Mouse (Mus musculus) liver, postnatal 0 days (tissue): ENCODE measurements around the gene Smim14. TPM values are rescaled to one million over a fixed set of nuclear protein-coding genes. Genes with fewer than 3 reads are reported as not detected.

ENCODE experiments used
- ATAC-seq: fragments of 200-750 bp; cut with Nextera tagmentation; 2 replicates; pipeline ENCODE4 v1.8.0; 2017; ENCODE audit warnings: mild to moderate bottlenecking, moderate library complexity
- DNase-seq: peaks from one replicate; pipeline ENCODE4 v3.0.0-alpha.2; 2016
- H3K27ac ChIP-seq: fragments of 300-500 bp; sonication (generic); 2 replicates; pipeline ENCODE4 v1.5.1; 2014; ENCODE audit warnings: antibody characterized with exemption, moderate library complexity, mild to moderate bottlenecking, low read depth
- H3K27me3 ChIP-seq: fragments of 300-500 bp; sonication (generic); 2 replicates; pipeline ENCODE4 v1.6.1; 2014; ENCODE audit warnings: low read length, control low read depth, mixed read lengths; ENCODE audit not compliant: insufficient read depth
- H3K36me3 ChIP-seq: fragments of 300-500 bp; sonication (generic); replicated peaks from 2 replicates; pipeline ENCODE4 v1.6.1; 2014; ENCODE audit warnings: mild to moderate bottlenecking, control low read depth, low read length, moderate library complexity, mixed read lengths; ENCODE audit not compliant: insufficient read depth
- H3K4me1 ChIP-seq: fragments of 300-500 bp; sonication (generic); 2 replicates; pipeline ENCODE4 v1.6.1; 2014; ENCODE audit warnings: antibody characterized with exemption, mild to moderate bottlenecking, control low read depth; ENCODE audit not compliant: insufficient read depth
- H3K4me2 ChIP-seq: fragments of 300-500 bp; sonication (generic); 2 replicates; pipeline ENCODE4 v1.6.1; 2014; ENCODE audit warnings: low read depth, mild to moderate bottlenecking, low read length, moderate library complexity, mixed read lengths
- H3K4me3 ChIP-seq: fragments of 300-500 bp; sonication (generic); 2 replicates; pipeline ENCODE4 v1.5.1; 2014; ENCODE audit warnings: low read depth, low read length
- H3K9ac ChIP-seq: fragments of 300-500 bp; sonication (generic); replicated peaks from 2 replicates; pipeline ENCODE4 v1.6.1; 2014; ENCODE audit warnings: mild to moderate bottlenecking, moderate library complexity
- H3K9me3 ChIP-seq: fragments of 300-500 bp; sonication (generic); 2 replicates; pipeline ENCODE4 v1.6.1; 2016; ENCODE audit warnings: mild to moderate bottlenecking, control low read depth, low read length, mixed read lengths
- CTCF ChIP-seq: sonication (generic); IDR thresholded peaks from 2 replicates; pipeline ENCODE4 v1.5.1; 2016; ENCODE audit warnings: antibody characterized with exemption, low read depth
- EP300 ChIP-seq: IDR thresholded peaks from 2 replicates; pipeline ENCODE4 v1.6.1; 2016; ENCODE audit warnings: antibody characterized with exemption, low read depth, mild to moderate bottlenecking
- WGBS: fragments of 180-500 bp; shearing (Covaris S2); extraction: QIAGEN DNeasy Blood & Tissue Kit; methylation state at CpG from one replicate; pipeline ENCODE4 v1.1.7; 2014; ENCODE audit not compliant: insufficient replicate concordance; 5-methylcytosine and 5-hydroxymethylcytosine counted together
- polyA plus RNA-seq: library from polyadenylated mRNA; unstranded; fragments of >200 nt; fragmentation: Nextera tagmentation; extraction: Ambion mirVana; gene quantifications from 2 replicates; pipeline ENCODE4 v1.2.1, GENCODE M21; 2015

The Smim14 gene
- polyA plus RNA-seq, 1 experiment from 2014 or later, result 91.0 TPM

DNA sequence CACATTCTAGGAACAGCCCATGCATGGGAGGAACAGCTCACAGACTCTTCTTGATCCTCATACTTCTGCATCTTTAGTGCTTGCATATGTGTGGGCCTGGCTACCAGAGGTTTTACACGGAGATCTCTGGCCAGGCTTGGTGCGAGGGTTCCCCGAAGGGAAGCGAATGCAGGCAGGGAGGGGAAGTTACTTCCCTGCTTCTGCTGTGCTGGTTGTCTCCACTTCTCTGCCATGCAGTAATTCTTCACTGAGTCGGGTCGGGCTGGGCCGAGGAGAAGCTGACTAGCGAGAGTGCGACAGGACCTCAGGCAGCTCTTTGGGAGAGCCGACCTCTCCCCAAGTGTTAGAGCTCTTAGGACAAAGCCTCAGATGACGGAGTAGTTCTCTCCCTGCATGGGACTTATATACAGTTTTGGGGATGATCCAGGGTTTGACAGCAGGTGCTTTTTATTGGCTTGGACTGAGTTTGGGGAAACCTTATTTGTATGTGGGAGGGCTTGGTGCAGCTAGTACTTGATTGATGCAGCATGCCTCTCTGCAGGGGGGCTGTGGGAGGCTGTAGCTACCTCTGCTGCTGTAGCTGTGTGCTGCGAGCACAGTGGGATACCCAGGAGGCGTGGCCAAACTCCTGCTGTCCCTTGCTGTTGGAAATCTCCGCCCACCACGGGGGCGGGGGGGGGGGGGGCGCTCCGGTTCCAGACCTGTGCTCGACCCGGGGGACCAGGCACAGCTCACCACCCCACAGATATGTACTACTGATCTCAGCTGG is 24.3 kb upstream of the Smim14 start:
- peak; percentile 8; the same call in 1 of the 2 replicates for ATAC-seq
- TF ChIP-seq CTCF (no peak), EP300 (no peak)
- H3K27ac ChIP-seq, result no peak overlapping the region
- no peak overlapping the region for H3K4me2 ChIP-seq
- 0 out of 2 replicates have a peak, but pooled peaks cover 5% of the 10 kb centered on the region for H3K4me1 ChIP-seq
- DNase-seq, result peak; percentile 17
- no peak overlapping the region for H3K9ac ChIP-seq
- WGBS, result 61% methylated on average over 17 of the region's 20 CpGs
- H3K4me3 ChIP-seq, result no peak overlapping the region
- no peaks in the 10 kb centered on the region for H3K36me3 ChIP-seq
- H3K27me3 ChIP-seq, result no peaks in the 10 kb centered on the region
- H3K9me3 ChIP-seq, result no peaks in the 10 kb centered on the region

DNA sequence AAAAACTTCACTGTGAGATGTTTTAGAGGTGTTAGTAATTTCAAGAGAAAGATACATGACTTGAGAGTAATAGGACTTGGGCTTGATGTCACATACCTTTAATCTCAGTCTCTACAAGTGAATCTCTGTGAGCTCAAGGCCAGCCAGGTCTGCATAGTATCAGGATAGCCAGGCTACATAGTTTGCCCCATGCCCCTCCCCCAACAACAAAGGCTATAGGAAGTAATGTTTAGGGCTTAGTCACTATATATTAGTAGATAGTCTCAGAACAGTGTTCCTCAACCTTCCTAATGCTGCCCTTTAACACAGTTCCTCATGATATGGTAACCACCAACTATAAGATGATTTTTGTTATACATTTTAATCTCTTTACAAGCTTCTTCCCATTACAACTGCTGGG is 20.1 kb upstream of the Smim14 start:
- Histone ChIP-seq H3K27me3 (no peaks in the 10 kb centered on the region), H3K4me1 (0 out of 2 replicates have a peak, but pooled peaks cover 7% of the 10 kb centered on the region), H3K36me3 (no peaks in the 10 kb centered on the region), H3K9me3 (no peaks in the 10 kb centered on the region), H3K27ac (no peak overlapping the region), H3K9ac (no peak overlapping the region), H3K4me2 (no peak overlapping the region), H3K4me3 (no peak overlapping the region)
- DNase-seq, result no peak
- TF ChIP-seq EP300, result no peak
- TF ChIP-seq CTCF, result no peak
- no peak for ATAC-seq

DNA sequence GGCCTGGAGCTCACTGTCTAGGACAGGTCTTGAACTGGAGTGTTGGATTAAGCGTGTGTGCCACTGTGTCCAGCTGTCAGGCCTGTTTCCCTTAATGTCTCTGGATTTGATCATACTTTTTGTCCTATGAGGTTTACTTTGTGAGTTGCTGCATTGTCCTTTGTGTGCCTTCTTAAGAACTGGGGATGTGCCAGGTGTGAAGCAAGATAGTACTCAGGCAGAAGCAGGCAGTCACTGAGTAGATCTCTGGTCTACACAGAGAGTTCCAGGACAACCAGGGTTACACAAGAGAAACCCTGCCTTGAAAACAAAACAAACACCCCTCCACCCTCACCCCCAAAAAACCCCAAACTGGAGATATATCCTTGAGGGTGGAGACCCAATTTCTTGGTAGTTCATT is 12.7 kb upstream of the Smim14 start:
- Histone ChIP-seq H3K27me3 (no peaks in the 10 kb centered on the region), H3K36me3 (0 out of 2 replicates have a peak, but pooled peaks cover 3% of the 10 kb centered on the region), H3K27ac (0 out of 2 replicates have a peak overlapping the region, but pooled peaks have one; percentile 22), H3K9me3 (no peaks in the 10 kb centered on the region), H3K4me3 (no peak overlapping the region), H3K9ac (no peak overlapping the region), H3K4me2 (no peak overlapping the region), H3K4me1 (no peaks in the 10 kb centered on the region; the same call in 1 of the 2 replicates)
- DNase-seq (no peak), ATAC-seq (peak; percentile 59; the same call in 1 of the 2 replicates)
- no peak for TF ChIP-seq CTCF
- TF ChIP-seq EP300, result no peak
- 88% methylated on average over 1 of the region's 1 CpGs for WGBS

DNA sequence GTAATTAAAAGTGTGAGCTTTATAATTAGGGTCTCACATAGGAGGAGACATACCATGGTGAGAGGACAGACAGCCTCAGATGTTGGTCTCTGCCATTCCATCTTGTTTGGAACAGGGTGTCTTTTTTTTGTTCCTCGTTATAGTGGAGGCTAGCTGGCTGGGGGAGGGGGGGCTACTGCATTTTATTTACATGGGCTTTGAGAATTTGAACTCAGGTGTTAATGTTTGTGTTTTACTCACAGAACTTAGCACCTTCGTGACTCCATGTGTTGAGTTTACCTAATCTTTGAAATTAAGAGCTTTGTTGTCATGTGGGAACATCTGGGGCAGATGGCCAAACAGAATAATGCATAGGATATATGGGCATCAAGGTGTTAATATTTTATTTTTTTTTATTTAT is 7.6 kb upstream of the Smim14 start:
- H3K4me1 ChIP-seq, result peaks cover 2% of the 10 kb centered on the region; the same call in 1 of the 2 replicates
- H3K9ac ChIP-seq, result no peak overlapping the region
- no peak for ATAC-seq
- DNase-seq, result no peak
- H3K9me3 ChIP-seq, result no peaks in the 10 kb centered on the region
- TF ChIP-seq CTCF (no peak), EP300 (no peak)
- no peaks in the 10 kb centered on the region for H3K27me3 ChIP-seq
- H3K4me3 ChIP-seq, result no peak overlapping the region
- no peak overlapping the region for H3K27ac ChIP-seq
- H3K36me3 ChIP-seq, result 0 out of 2 replicates have a peak, but pooled peaks cover 3% of the 10 kb centered on the region
- no peak overlapping the region for H3K4me2 ChIP-seq
- 79% methylated on average over 2 of the region's 2 CpGs for WGBS

DNA sequence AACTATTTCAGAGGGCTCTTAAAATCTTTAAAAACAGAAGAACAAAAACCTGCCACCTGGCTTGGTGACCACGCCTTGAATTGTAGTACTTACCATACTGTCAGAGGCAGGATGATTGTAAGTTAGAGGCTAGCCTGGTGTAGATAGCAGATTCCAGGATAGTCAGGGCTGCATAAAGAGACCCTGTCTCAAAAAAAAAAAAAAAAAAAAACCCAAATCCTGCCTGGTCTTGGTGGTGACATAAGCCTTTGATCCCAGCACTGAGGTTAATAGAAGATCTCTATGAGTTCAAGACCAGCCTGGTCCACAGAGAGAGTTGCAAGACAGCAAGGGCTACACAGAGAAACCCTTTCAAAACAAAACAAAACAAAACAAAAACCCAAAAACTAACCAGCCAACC is 6.5 kb upstream of the Smim14 start:
- no peak overlapping the region for H3K27ac ChIP-seq
- ATAC-seq (no peak), DNase-seq (no peak)
- 0 out of 2 replicates have a peak, but pooled peaks cover 5% of the 10 kb centered on the region for H3K4me1 ChIP-seq
- H3K27me3 ChIP-seq, result no peaks in the 10 kb centered on the region
- 0 out of 2 replicates have a peak, but pooled peaks cover 3% of the 10 kb centered on the region for H3K36me3 ChIP-seq
- no peaks in the 10 kb centered on the region for H3K9me3 ChIP-seq
- 85% methylated on average over 1 of the region's 1 CpGs for WGBS
- no peak overlapping the region for H3K4me2 ChIP-seq
- TF ChIP-seq EP300 (no peak), CTCF (no peak)
- H3K9ac ChIP-seq, result no peak overlapping the region
- no peak overlapping the region for H3K4me3 ChIP-seq

DNA sequence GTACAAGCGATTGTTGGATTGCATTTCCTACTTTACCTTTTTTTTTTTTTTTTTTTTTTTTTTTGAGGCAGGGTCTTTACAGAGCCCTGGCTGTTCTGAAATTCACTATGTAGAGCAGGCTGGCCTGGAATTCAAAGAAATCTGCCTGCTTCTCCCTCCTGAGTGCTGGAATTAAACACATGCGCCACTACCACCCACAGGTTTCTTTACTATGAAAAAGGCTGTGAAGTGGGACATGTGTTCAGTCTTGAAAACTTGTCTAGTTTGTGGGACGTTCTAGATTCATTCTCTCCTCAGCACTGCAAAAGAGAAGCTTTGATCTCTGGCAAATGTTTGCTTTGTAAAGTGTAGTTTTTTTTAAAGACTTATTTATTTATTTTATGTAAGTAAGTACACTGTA is 4.9 kb upstream of the Smim14 start:
- H3K4me3 ChIP-seq, result no peak overlapping the region
- no peak overlapping the region for H3K4me2 ChIP-seq
- no peak for DNase-seq
- H3K4me1 ChIP-seq, result 0 out of 2 replicates have a peak, but pooled peaks cover 5% of the 10 kb centered on the region
- no peaks in the 10 kb centered on the region for H3K27me3 ChIP-seq
- no peak overlapping the region for H3K9ac ChIP-seq
- H3K9me3 ChIP-seq, result no peaks in the 10 kb centered on the region
- ATAC-seq, result no peak
- H3K27ac ChIP-seq, result no peak overlapping the region
- no peak for TF ChIP-seq CTCF
- TF ChIP-seq EP300, result no peak
- WGBS, result 79% methylated on average over 3 of the region's 3 CpGs
- 0 out of 2 replicates have a peak, but pooled peaks cover 3% of the 10 kb centered on the region for H3K36me3 ChIP-seq
